Mouse (Mus musculus) midbrain, embryonic 15.5 days (tissue): ENCODE measurements around the gene Ddx39. TPM values are rescaled to one million over a fixed set of nuclear protein-coding genes. Genes with fewer than 3 reads are reported as not detected.

ENCODE experiments used
- ATAC-seq: fragments of 200-750 bp; cut with Nextera tagmentation; replicated peaks from 2 replicates; pipeline ENCODE4 v1.8.0; 2017; ENCODE audit warnings: moderate TSS enrichment
- H3K27ac ChIP-seq: fragments of 300-500 bp; sonication (generic); 2 replicates; pipeline ENCODE4 v1.5.1; 2015; ENCODE audit warnings: mild to moderate bottlenecking, inconsistent platforms
- H3K27me3 ChIP-seq: fragments of 300-500 bp; sonication (generic); replicated peaks from 2 replicates; pipeline ENCODE4 v1.6.1; 2015; ENCODE audit warnings: inconsistent platforms
- H3K36me3 ChIP-seq: fragments of 300-500 bp; sonication (generic); replicated peaks from 2 replicates; pipeline ENCODE4 v1.6.1; 2015; ENCODE audit warnings: inconsistent platforms
- H3K4me1 ChIP-seq: fragments of 300-500 bp; sonication (generic); 2 replicates; pipeline ENCODE4 v1.6.1; 2015; ENCODE audit warnings: inconsistent platforms
- H3K4me2 ChIP-seq: fragments of 300-500 bp; sonication (generic); 2 replicates; pipeline ENCODE4 v1.6.1; 2015; ENCODE audit warnings: inconsistent platforms, mild to moderate bottlenecking, moderate library complexity
- H3K4me3 ChIP-seq: fragments of 300-500 bp; sonication (generic); 2 replicates; pipeline ENCODE4 v1.5.1; 2015; ENCODE audit warnings: mild to moderate bottlenecking, inconsistent platforms
- H3K9ac ChIP-seq: fragments of 300-500 bp; sonication (generic); 2 replicates; pipeline ENCODE4 v1.6.1; 2015; ENCODE audit warnings: mild to moderate bottlenecking, inconsistent platforms
- H3K9me3 ChIP-seq: fragments of 300-500 bp; sonication (generic); 2 replicates; pipeline ENCODE4 v1.6.1; 2016; ENCODE audit warnings: inconsistent platforms
- WGBS: fragments of 180-500 bp; shearing (Covaris S2); methylation state at CpG from one replicate; pipeline ENCODE4 v1.1.7; 2015; ENCODE audit warnings: mixed read lengths; 5-methylcytosine and 5-hydroxymethylcytosine counted together
- polyA plus RNA-seq: library from polyadenylated mRNA; unstranded; fragments of >200 nt; fragmentation: Nextera tagmentation; extraction: Ambion mirVana; gene quantifications from 2 replicates; pipeline ENCODE4 v1.2.1, GENCODE M21; 2015

Ddx39 gene
- polyA plus RNA-seq, 1 experiment from 2014 or later: 107 TPM

GRCm38 (mm10) chr8:83725521-83726102 lies 10.6 kb downstream of the Ddx39 start:
- no peak overlapping the region for H3K27ac ChIP-seq
- peaks cover 50% of the 10 kb centered on the region for H3K36me3 ChIP-seq
- H3K9me3 ChIP-seq: no peaks in the 10 kb centered on the region
- WGBS: 94% methylated on average over 8 of the region's 8 CpGs
- no peak overlapping the region for H3K4me2 ChIP-seq
- no peaks in the 10 kb centered on the region for H3K27me3 ChIP-seq
- no peak for ATAC-seq
- H3K4me1 ChIP-seq: no peaks in the 10 kb centered on the region
- no peak overlapping the region for H3K4me3 ChIP-seq
- H3K9ac ChIP-seq: no peak overlapping the region

- H3K4me1 ChIP-seq: no peaks in the 10 kb centered on the region
- peaks cover 14% of the 10 kb centered on the region for H3K36me3 ChIP-seq
- no peak overlapping the region for H3K9ac ChIP-seq
- no peak overlapping the region for H3K27ac ChIP-seq
- no peaks in the 10 kb centered on the region for H3K9me3 ChIP-seq
- H3K4me3 ChIP-seq: no peak overlapping the region
- no peaks in the 10 kb centered on the region for H3K27me3 ChIP-seq
- H3K4me2 ChIP-seq: no peak overlapping the region
- 84% methylated on average over 11 of the region's 11 CpGs for WGBS
- no peak for ATAC-seq
These were observed 14.2 kb downstream of the Ddx39 start for GRCm38 (mm10) chr8:83729009-83729807.

- Histone ChIP-seq H3K36me3 (no peaks in the 10 kb centered on the region), H3K9ac (no peak overlapping the region), H3K9me3 (no peaks in the 10 kb centered on the region), H3K27me3 (no peaks in the 10 kb centered on the region), H3K4me1 (no peaks in the 10 kb centered on the region), H3K27ac (no peak overlapping the region), H3K4me3 (no peak overlapping the region), H3K4me2 (no peak overlapping the region)
- WGBS: 57% methylated on average over 5 of the region's 5 CpGs
- no peak for ATAC-seq
These were observed 16.9 kb downstream of the Ddx39 start for GRCm38 (mm10) chr8:83731906-83732305.

GRCm38 (mm10) chr8:83732919-83733318 lies 17.9 kb downstream of the Ddx39 start:
- ATAC-seq: no peak
- Histone ChIP-seq H3K9ac (no peak overlapping the region), H3K36me3 (no peaks in the 10 kb centered on the region), H3K4me1 (no peaks in the 10 kb centered on the region), H3K9me3 (no peaks in the 10 kb centered on the region), H3K27ac (no peak overlapping the region), H3K4me3 (no peak overlapping the region), H3K27me3 (no peaks in the 10 kb centered on the region), H3K4me2 (no peak overlapping the region)
- WGBS: 82% methylated on average over 6 of the region's 6 CpGs

GRCm38 (mm10) chr8:83736681-83737080 lies 21.7 kb downstream of the Ddx39 start:
- H3K9me3 ChIP-seq: no peaks in the 10 kb centered on the region
- H3K4me1 ChIP-seq: peaks cover 10% of the 10 kb centered on the region
- H3K27ac ChIP-seq: no peak overlapping the region
- ATAC-seq: no peak
- H3K4me3 ChIP-seq: no peak overlapping the region
- peaks cover 24% of the 10 kb centered on the region for H3K27me3 ChIP-seq
- no peak overlapping the region for H3K4me2 ChIP-seq
- no peak overlapping the region for H3K9ac ChIP-seq
- no peaks in the 10 kb centered on the region for H3K36me3 ChIP-seq
- WGBS: 91% methylated on average over 4 of the region's 4 CpGs

GRCm38 (mm10) chr8:83737346-83737745 lies 22.4 kb downstream of the Ddx39 start:
- no peak overlapping the region for H3K27ac ChIP-seq
- H3K4me1 ChIP-seq: peaks cover 10% of the 10 kb centered on the region
- no peak for ATAC-seq
- H3K9ac ChIP-seq: no peak overlapping the region
- H3K36me3 ChIP-seq: no peaks in the 10 kb centered on the region
- no peaks in the 10 kb centered on the region for H3K9me3 ChIP-seq
- H3K27me3 ChIP-seq: peaks cover 30% of the 10 kb centered on the region
- no peak overlapping the region for H3K4me2 ChIP-seq
- WGBS: 89% methylated on average over 4 of the region's 4 CpGs
- no peak overlapping the region for H3K4me3 ChIP-seq

- ATAC-seq: no peak
- Histone ChIP-seq H3K4me1 (peaks cover 10% of the 10 kb centered on the region), H3K9me3 (no peaks in the 10 kb centered on the region), H3K4me3 (no peak overlapping the region), H3K4me2 (no peak overlapping the region), H3K27ac (no peak overlapping the region), H3K36me3 (no peaks in the 10 kb centered on the region), H3K9ac (no peak overlapping the region), H3K27me3 (peaks cover 37% of the 10 kb centered on the region)
- 79% methylated on average over 4 of the region's 4 CpGs for WGBS
These were observed 23.0 kb downstream of the Ddx39 start for GRCm38 (mm10) chr8:83737852-83738562.

GRCm38 (mm10) chr8:83738949-83739710 lies 24.2 kb downstream of the Ddx39 start:
- Histone ChIP-seq H3K27me3 (peaks cover 37% of the 10 kb centered on the region), H3K4me2 (no peak overlapping the region), H3K9me3 (no peaks in the 10 kb centered on the region), H3K4me1 (peaks cover 10% of the 10 kb centered on the region), H3K27ac (no peak overlapping the region), H3K36me3 (no peaks in the 10 kb centered on the region), H3K4me3 (no peak overlapping the region), H3K9ac (no peak overlapping the region)
- ATAC-seq: no peak
- 78% methylated on average over 10 of the region's 10 CpGs for WGBS

- peak overlapping the region; percentile 90 for H3K4me2 ChIP-seq
- H3K9me3 ChIP-seq: no peaks in the 10 kb centered on the region
- peaks cover 38% of the 10 kb centered on the region for H3K27me3 ChIP-seq
- no peaks in the 10 kb centered on the region for H3K36me3 ChIP-seq
- peaks cover 10% of the 10 kb centered on the region for H3K4me1 ChIP-seq
- H3K9ac ChIP-seq: no peak overlapping the region
- 46% methylated on average over 8 of the region's 8 CpGs for WGBS
- H3K27ac ChIP-seq: no peak overlapping the region
- no peak for ATAC-seq
- peak overlapping the region; percentile 40; the same call in 1 of the 2 replicates for H3K4me3 ChIP-seq
These were observed 24.9 kb downstream of the Ddx39 start for GRCm38 (mm10) chr8:83739711-83740468.

- no peak overlapping the region for H3K27ac ChIP-seq
- peak overlapping the region; percentile 90 for H3K4me2 ChIP-seq
- H3K9ac ChIP-seq: peak overlapping the region; percentile 31
- no peaks in the 10 kb centered on the region for H3K36me3 ChIP-seq
- H3K4me1 ChIP-seq: peaks cover 10% of the 10 kb centered on the region
- no peaks in the 10 kb centered on the region for H3K9me3 ChIP-seq
- peak overlapping the region; percentile 40 for H3K4me3 ChIP-seq
- no peak for ATAC-seq
- WGBS: 21% methylated on average over 3 of the region's 3 CpGs
- peaks cover 40% of the 10 kb centered on the region for H3K27me3 ChIP-seq
These were observed 25.6 kb downstream of the Ddx39 start for GRCm38 (mm10) chr8:83740586-83740975.

- ATAC-seq: no peak
- no peak within 1 kb of the TSS for H3K27ac ChIP-seq
- H3K4me2 ChIP-seq: peak within 1 kb of the TSS; percentile 90
- H3K4me3 ChIP-seq: peak within 1 kb of the TSS; percentile 40
- H3K9ac ChIP-seq: peak within 1 kb of the TSS; percentile 31
- H3K9me3 ChIP-seq: no peaks in the 10 kb centered on the region
- H3K36me3 ChIP-seq: no peaks in the 10 kb centered on the region
- peaks cover 10% of the 10 kb centered on the region for H3K4me1 ChIP-seq
- WGBS: 1% methylated on average over 53 of the region's 56 CpGs
- peaks cover 40% of the 10 kb centered on the region for H3K27me3 ChIP-seq
These were observed 26.2 kb downstream of the Ddx39 start, which contains the start of gene Adgre5 for GRCm38 (mm10) chr8:83740976-83741741. Adgre5 (minus strand) TSS chr8:83741326.
